Mouse (Mus musculus) liver, embryonic 14.5 days (tissue): ENCODE measurements around the gene Cct7.

Experiments
- CTCF ChIP-seq: IDR thresholded peaks from 2 replicates; pipeline ENCODE4 v1.5.1; 2016; ENCODE audit warnings: antibody characterized with exemption, low read depth, control low read depth
- EP300 ChIP-seq: IDR thresholded peaks from 2 replicates; pipeline ENCODE4 v1.6.1; 2016; ENCODE audit warnings: antibody characterized with exemption, low read depth

DNA sequence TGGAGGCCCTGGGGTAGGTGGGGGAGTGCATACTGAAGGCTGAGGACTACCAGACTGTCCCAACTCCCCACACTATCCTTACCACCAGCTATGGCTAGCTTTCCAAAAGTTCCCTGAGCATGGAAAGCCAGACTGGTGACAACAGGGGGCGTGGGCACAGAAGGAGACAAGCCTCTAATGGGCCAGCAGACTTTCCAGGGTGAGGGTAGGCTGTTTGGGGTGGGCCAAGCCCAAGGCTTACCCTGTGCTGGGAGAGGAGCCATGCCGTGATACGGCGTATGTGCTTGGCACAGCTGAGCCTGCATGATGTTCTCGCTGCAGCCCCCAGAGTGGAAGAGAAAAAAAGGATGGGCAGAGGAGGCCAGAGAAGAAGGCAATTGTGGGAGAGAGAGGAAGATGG is 28.7 kb downstream of the Cct7 start:
- no peak for TF ChIP-seq CTCF
- no peak for TF ChIP-seq EP300
